Mouse (Mus musculus) olfactory bulb, adult 2 months (tissue): ENCODE data around the gene Jtb.

Source experiments
- CTCF ChIP-seq: fragments of 200-500 bp; IDR thresholded peaks from 2 replicates; pipeline ENCODE4 v1.5.1; 2012; ENCODE audit warnings: low read depth, mild to moderate bottlenecking, low read length, moderate library complexity; ENCODE audit not compliant: insufficient read depth
- POLR2A ChIP-seq: fragments of 200-500 bp; IDR thresholded peaks from 2 replicates; pipeline ENCODE4 v1.6.1; 2012; ENCODE audit warnings: mild to moderate bottlenecking, low read depth, low read length, moderate library complexity; ENCODE audit not compliant: insufficient read depth

GRCm38 (mm10) chr3:90265034-90265931 is 33.9 kb downstream of the Jtb start, which contains the start of gene Dennd4b:
- peak; percentile 94 for TF ChIP-seq CTCF
- no peak; the same call in 1 of the 2 replicates for TF ChIP-seq POLR2A
